Mouse (Mus musculus) NIH3T3 (cell line): ENCODE data around the gene Gm37240.

Source experiments
- DNase-seq: peaks from one replicate; pipeline ENCODE4 v3.0.0-alpha.2; 2012; ENCODE audit warnings: low read depth

Gene Gm37240

DNA sequence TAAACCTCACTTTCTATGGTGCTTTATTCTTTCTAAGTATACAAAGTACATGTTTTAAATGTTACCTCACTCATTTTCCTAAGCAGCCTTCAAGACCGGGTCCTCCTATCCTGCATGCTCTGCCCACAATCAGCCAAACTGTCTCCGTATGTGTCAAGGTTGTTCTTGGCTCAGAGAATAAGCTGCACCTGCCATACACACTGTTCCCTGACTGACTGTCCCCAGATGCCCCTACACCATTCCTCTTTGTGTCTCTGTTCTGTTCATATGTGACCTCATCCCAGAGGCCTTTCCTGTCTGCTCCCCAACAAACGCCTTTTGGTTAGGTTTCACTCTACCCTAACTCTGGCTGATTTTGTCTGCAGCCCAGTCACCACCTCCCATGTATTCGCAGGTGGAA is 60.0 kb downstream of the Gm37240 start:
- no peak for DNase-seq

DNA sequence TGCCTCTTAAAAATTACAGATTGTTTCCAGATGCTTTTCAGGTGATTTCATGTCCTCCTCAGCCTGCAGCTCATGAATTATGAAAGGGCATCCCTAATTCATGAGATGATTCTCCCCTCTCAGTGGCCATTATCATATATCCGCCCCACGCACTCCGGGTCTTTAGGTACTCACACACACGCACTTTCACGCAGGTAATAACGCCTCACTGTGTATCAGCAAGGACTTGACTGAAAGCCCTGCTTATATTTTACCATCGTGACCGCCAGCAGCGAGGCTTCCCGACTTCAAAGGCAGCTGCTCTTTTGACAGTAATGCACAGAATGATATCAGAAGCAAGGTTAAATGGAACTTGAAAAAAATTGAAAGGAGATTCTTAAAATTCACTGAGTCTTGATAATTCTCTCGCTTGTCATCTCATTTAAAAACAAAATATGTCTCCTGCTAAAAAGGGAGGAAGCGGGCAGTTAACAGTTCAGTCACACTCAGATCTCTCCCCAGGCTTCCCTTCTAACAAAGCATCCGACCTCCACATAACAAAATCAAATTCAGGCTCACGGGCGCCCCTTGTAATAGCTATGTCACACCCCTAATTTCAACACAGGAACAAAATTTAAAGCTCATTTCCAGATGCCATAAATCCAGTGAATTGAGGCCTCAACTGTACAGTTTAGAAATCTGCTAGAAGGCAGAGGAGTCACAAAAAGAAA is 66.3 kb downstream of the Gm37240 start:
- DNase-seq = no peak

DNA sequence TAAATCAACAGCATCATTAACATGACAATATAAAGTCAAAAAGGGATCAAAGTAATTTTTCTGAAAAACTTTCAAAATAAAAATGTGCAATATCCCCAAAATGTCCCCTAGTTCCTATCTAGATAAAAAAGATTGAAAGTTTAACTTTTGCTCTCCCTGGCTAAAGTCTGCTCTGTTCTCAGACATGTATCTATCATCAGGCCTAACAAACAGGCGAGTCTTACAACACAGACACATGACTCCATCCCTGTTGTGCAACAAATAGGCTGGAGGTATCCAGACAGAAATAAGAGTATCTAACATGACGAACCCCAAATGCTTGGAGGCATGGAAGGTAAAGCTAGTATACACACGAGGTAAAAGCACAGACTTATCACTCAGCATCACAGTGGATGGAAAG is 68.0 kb downstream of the Gm37240 start:
- DNase-seq = peak; percentile 39

- DNase-seq = no peak
Observed at GRCm38 (mm10) chr3:85817191-85817590, 70.1 kb downstream of the Gm37240 start, which contains the start of gene Fam160a1. Fam160a1 (minus strand) TSS chr3:85817291.

DNA sequence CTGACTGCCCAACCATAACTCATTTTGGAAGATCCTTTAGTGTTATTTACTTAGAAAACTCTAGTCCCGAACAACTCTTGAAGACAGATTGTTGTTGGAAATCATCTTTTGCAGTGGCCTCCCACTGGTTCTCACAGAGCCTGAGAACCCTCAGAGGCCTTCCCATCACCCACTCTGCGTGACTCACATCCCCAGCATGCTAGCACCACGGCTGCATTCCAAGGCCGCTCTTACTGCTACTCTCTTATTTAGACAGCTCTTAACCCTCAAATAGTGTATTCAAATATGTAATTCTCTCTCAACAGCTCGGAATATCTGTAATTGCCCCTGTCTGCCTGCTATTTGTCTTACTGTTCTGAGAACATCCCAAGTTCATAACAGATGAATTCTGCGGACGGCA is 73.1 kb downstream of the Gm37240 start:
- DNase-seq = peak; percentile 90

DNA sequence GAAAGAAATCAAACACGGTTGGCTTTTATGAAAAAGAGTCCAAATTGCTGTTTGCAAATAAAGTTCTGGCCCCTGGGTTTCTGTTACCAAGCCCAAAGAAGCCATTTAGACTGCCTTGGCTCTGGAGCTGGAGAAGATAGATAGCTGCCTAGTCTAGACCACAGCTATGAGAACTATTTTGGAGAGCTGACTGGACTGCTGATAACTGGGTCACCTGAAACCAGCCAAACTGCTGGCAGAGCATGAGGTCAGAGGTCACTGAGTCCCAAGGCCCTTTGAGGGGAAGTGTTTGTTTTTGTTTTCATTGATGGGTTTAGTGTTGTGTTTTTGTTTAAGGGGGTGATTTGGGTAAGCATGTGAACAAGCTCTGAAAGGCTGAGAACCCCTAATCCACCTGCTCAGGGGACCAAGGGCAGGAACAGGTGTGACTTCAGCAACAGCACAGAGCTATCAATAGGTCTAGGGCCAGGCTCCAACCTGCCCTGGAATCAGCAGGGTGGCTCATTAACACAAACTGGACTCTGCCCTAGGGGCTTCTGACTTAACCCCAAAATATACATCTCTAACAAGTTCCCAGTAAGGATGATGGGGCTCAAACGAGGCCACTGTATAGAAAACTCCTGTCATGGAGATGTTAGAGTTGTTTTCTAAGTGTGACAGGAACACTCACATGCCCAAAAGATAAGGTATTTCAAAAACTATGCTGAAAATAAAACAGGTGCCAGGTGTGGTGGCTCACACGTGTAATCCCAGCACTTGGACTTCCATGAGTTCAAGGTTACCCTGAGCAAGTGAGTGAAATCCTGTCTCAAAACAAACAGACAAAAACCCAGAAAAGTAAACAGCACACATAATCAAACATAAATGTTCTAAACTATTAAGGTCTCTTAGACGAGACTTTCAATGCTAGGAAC is 74.0 kb downstream of the Gm37240 start:
- DNase-seq = peak; percentile 61

- no peak for DNase-seq
Observed at GRCm38 (mm10) chr3:85812010-85812409, 75.3 kb downstream of the Gm37240 start.

DNA sequence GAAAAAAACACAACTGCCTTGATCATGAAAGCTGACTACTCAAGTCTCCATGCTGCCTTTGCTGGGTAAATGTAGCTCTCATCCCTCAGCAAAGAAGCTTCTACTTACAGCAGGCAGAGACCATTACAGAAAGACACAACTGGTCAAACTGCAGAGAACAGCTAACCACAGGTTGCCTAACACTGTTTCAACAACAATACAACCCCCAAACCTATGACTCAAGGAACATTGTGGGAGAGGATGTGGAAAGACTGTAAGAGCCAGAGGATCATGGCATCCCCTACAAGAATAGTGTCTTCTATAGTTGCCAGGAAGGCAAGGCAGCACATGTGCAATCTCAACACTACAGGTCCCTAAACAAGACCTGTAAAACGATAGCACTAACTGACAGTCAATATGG is 94.2 kb downstream of the Gm37240 start:
- DNase-seq = peak; percentile 34

- DNase-seq = no peak
Observed at GRCm38 (mm10) chr3:85789748-85790147, 97.6 kb downstream of the Gm37240 start.

GRCm38 (mm10) chr3:85786501-85786900 is 100.8 kb downstream of the Gm37240 start:
- DNase-seq = no peak

GRCm38 (mm10) chr3:85780906-85781305 is 106.4 kb downstream of the Gm37240 start:
- peak; percentile 25 for DNase-seq

- DNase-seq = no peak
Observed at GRCm38 (mm10) chr3:85780332-85780731, 107.0 kb downstream of the Gm37240 start.

GRCm38 (mm10) chr3:85777841-85778240 is 109.5 kb downstream of the Gm37240 start:
- no peak for DNase-seq

DNA sequence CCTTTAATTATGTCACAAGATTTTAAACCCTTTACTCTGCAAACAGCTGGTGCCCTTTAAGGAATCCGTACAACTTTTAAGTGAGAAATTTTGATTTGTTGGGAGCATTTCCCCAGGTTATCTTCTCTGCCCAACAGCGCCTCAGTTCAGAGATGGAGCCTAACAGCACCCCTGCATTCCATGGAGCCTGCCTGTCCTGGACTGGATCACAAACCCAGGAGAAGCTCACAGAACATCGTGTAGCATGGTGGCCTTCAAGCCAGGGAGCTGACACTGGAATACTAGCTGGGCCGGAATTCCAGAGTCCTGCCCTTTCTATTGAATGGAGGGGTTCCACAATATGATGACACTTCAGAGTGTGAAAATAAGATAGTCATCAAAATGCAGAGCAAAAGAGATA is 110.0 kb downstream of the Gm37240 start:
- no peak for DNase-seq

DNA sequence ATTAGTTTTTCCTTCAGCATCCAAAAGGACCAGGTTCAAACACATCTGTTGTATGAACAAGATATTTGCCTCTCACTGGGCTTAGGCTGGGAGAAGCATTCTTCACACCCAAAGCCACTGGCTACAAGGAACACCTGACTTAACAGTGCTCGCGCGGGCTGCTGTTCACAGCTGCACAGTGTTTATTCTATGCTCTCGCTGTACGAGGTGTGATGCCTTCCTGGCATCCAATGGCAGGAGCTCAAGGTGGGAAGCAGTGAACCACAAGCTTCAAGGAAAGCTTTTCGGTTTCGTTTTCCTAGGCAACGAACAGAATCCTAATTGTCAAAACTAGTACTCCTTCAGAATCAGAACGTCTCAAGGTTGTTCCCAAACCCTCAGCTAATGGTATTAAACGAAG is 110.6 kb downstream of the Gm37240 start:
- no peak for DNase-seq

DNA sequence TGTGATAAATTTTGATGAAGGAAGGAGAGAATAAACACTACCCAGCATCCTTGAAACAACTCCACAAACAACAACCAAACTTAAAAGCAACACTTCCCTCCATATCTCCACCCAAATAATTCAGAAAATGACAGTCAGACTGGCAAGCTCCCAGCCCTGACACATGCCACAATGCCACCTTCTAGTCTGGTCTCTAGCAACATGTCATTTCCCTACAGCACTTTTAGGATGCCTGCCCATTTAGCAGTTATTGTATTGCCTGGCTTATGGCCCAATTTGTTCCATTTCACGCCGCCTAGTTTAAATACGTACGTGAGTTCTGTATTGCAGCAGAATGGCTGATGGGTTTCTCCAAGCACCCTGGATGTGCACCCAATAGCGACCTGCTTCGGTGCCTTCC is 111.2 kb downstream of the Gm37240 start:
- DNase-seq = no peak

DNA sequence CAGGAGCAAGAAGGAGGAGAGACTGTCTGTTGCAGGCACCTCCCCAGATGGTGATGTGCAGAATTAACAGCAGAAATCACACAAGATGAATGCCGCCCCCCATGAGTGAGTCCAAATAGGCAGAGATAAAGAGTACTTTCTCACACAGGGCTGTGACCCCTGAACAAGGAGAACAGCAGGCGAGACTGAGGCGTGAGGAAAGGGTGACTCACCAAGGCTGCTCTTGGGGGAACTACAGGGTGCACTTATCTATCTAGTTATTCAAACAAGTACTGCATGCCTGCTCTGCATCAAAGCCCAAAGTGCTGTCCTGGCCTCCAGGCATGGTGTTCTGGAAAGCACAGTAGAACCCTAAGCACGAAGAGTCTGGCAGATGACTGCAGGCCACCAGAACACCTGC is 113.4 kb downstream of the Gm37240 start:
- DNase-seq = peak; percentile 49

- DNase-seq = peak; percentile 58
Observed at GRCm38 (mm10) chr3:85773425-85773824, 113.9 kb downstream of the Gm37240 start.

DNA sequence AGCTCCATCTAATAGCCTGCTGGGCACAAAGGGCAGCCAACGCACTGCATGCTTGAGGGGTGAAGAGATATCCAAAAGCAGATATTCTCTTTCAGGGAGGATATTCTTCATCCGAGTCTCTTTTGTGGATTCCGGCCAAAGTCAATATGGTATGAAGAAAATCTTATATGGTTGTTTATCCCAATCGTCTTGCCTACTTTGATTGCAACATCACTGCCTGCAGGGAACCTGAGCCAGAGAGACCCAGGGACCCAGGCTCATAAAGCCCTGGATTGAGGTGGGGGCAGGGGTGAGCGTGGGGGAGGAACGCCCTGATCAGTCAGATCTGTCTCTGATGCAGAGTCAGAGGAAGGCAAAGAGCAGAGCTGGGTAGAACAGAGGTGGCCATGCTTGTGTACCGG is 122.4 kb downstream of the Gm37240 start:
- DNase-seq = peak; percentile 72

DNA sequence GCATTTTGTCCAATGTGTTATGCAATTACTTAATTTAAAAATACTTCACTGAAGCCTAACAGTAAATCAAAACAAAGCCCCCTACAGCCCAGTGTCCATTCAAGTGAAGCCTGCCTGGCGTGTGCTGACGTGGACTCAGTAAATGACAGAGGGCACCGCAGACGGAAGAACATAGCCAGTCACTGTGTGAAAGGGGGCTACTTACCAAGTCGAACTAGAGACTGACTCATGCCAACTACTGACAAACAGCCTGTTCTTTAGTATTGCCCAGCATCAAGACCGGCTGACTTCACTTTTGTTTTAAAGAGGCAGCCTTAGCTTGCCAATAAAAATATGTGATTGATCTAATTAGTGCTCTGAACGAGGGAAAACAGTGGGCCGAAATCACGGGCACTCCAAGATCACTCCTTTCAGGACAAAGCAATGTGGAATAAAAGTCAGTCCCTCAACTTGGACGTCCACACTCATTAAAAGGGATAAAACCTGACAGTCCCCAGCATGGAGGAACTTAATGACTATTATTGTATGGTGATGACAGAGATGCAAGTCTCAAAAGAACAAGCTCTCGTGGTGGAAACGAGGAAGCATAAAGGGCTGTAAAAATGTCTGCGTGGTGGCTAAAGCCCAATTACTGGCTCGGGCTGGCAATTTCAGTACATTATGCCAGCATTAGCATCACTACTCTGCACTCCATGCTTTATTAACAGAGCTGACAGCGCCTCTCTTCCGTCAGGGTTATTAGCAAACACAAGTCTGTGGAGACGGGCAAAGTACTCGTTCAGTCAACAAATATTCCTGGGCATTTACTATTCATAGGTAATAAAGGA is 123.1 kb downstream of the Gm37240 start:
- no peak for DNase-seq

- DNase-seq = no peak
Observed at GRCm38 (mm10) chr3:85757944-85758343, 129.4 kb downstream of the Gm37240 start.

DNA sequence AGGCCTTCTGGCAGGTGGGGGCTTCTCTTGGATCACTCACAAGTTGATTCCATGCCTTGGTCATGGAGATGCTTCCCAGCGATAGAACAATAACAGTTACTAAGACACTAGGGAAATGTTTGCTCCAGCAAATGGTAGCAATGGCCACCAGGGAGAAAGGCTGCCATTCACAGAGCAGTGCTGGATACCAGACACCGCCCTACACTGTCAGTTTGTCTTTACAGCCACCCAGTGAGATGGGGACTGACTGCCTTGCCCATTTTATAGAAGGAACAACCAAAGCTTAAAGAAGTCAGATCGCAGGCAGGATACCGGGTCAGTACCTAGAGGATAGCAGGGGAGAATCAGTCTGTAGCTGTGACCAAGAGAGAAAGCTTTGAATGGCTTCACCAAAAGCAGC is 129.9 kb downstream of the Gm37240 start:
- DNase-seq = no peak
